Mouse (Mus musculus): ENCODE measurements around the gene Slc7a1.

- peak; percentile 65 to 78 for TF ChIP-seq EP300 (IDR thresholded peaks at IDR 0.05; ENCODE audit: low read depth in 1 of 2, low read length in 2 of 2)
- no peak for TF ChIP-seq POLR2A (IDR thresholded peaks at IDR 0.05; ENCODE audit: control insufficient read depth in 1 of 2, insufficient read depth in 1 of 2, low read depth in 1 of 2, low read length in 2 of 2, poor library complexity in 1 of 2)
- no peak for TF ChIP-seq NRF1 (IDR thresholded peaks at IDR 0.05; ENCODE audit: insufficient read depth, low read depth, low read length, poor library complexity, severe bottlenecking)
These were observed 57.5 kb downstream of the Slc7a1 start for GRCm38 (mm10) chr5:148342061-148342741.

Data from MEL (cell line).